In genomic region chr11:97781478-97781831, GRCm38 (mm10) we compare ENCODE assay signal across 8 mouse cellular contexts. TPM values are rescaled to one million over a fixed set of nuclear protein-coding genes. Genes with fewer than 3 reads are reported as not detected.
DNase-seq lines count a peak whose midpoint lies in the region; ATAC-seq and TF ChIP-seq lines count a peak whose summit lies in the region.

No protein-coding gene starts in this region.

- peaks cover 44% of the 10 kb centered on the region for H3K36me3 ChIP-seq in liver, embryonic 11.5 days (ENCODE audit: control insufficient read depth, insufficient read depth, low read length)

- intact Hi-C loops in gastrocnemius, adult 2 months (cut with DNase I), result no loop called here
- intact Hi-C loops in gastrocnemius, postnatal 36 days (cut with DNase I), result loop anchor here (2.0 kb wide), 1 partner anchor 15 kb away; the partner anchor contains the start of gene Cwc25

- peak overlapping the region; percentile 88 for H3K27ac ChIP-seq in gastrocnemius, adult 2 months
- peak overlapping the region; percentile 95 for H3K27ac ChIP-seq in liver, embryonic 11.5 days (ENCODE audit: low read depth, low read length)

- no peak for DNase-seq in gastrocnemius, adult 2 months
- no peak for DNase-seq in gastrocnemius, postnatal 36 days
- DNase-seq in urinary bladder, adult 2 months (ENCODE audit: low spot score), result peak; percentile 29
- DNase-seq in urinary bladder, postnatal 4 days (ENCODE audit: low spot score in 2 of 2), result no peak
- DNase-seq in liver, embryonic 11.5 days (ENCODE audit: low spot score), result no peak
- DNase-seq in yolk sac, embryonic 10.5 days (ENCODE audit: low spot score), result peak; percentile 32
- no peak for DNase-seq in cerebellum, adult 18-20 months
- DNase-seq in right cerebral cortex, postnatal 4 days, result no peak

- peak overlapping the region; percentile 92 for H3K4me2 ChIP-seq in liver, embryonic 11.5 days

- WGBS in liver, embryonic 11.5 days, result 1% methylated on average over 11 of the region's 11 CpGs

- H3K9me3 ChIP-seq in liver, embryonic 11.5 days (ENCODE audit: control insufficient read depth, low read length), result no peaks in the 10 kb centered on the region; the same call in 1 of the 2 replicates

- peaks cover 11% of the 10 kb centered on the region for H3K4me1 ChIP-seq in liver, embryonic 11.5 days (replicated peaks; ENCODE audit: control insufficient read depth, insufficient read depth, low read length)

- TF ChIP-seq CTCF in gastrocnemius, adult 2 months (IDR thresholded peaks at IDR 0.05), result no peak

- no peaks in the 10 kb centered on the region for H3K27me3 ChIP-seq in liver, embryonic 11.5 days (replicated peaks; ENCODE audit: control insufficient read depth, insufficient read depth, low read length)

- no peak for ATAC-seq in liver, embryonic 11.5 days (replicated peaks; ENCODE audit: low FRiP score)

- H3K4me3 ChIP-seq in gastrocnemius, adult 2 months, result peak overlapping the region; percentile 85
- peak overlapping the region; percentile 97 for H3K4me3 ChIP-seq in liver, embryonic 11.5 days (ENCODE audit: low read depth, low read length)

- peak overlapping the region; percentile 100 for H3K9ac ChIP-seq in liver, embryonic 11.5 days (ENCODE audit: low read depth, low read length)

RNA-seq across cellular contexts. Expression of gene Rpl23, which starts 0.8 kb away (rescaled TPM):
- 100 to 1,000 TPM; 385 to 521 TPM for total RNA-seq in gastrocnemius, adult 2 months (2021)
- 100 to 1,000 TPM; 349 to 430 TPM for total RNA-seq in gastrocnemius, postnatal 36 days (2021)
- 911 and 1,027 TPM in 2 replicates for polyA plus RNA-seq in urinary bladder, adult 2 months (2012; rRNA removed)
- 756 and 842 TPM in 2 replicates for polyA plus RNA-seq in liver, embryonic 11.5 days (2014; fragmentation: Nextera tagmentation; extraction: Ambion mirVana)

RNA-seq across cellular contexts. Expression of gene 1700001P01Rik, which starts 5.7 kb away (rescaled TPM):
- under 1 TPM; 0.39 to 0.56 TPM for total RNA-seq in gastrocnemius, adult 2 months (2021)
- not detected for total RNA-seq in gastrocnemius, postnatal 36 days (2021)
- 0.13 and 0.41 TPM in 2 replicates for polyA plus RNA-seq in urinary bladder, adult 2 months (2012; rRNA removed)
- polyA plus RNA-seq in liver, embryonic 11.5 days (2014; fragmentation: Nextera tagmentation; extraction: Ambion mirVana), result 0.64 TPM in 1 of 2 replicates, not detected in the other

RNA-seq across cellular contexts. Expression of gene Cwc25, which starts 15.1 kb away (rescaled TPM):
- total RNA-seq in gastrocnemius, adult 2 months (2021), result 1 to 10 TPM; 6.2 to 6.5 TPM
- 1 to 10 TPM; 5.5 to 5.7 TPM for total RNA-seq in gastrocnemius, postnatal 36 days (2021)
- 15.3 and 16.6 TPM in 2 replicates for polyA plus RNA-seq in urinary bladder, adult 2 months (2012; rRNA removed)
- polyA plus RNA-seq in liver, embryonic 11.5 days (2014; fragmentation: Nextera tagmentation; extraction: Ambion mirVana), result 12.9 and 13.1 TPM in 2 replicates

RNA-seq across cellular contexts. Expression of gene Lasp1, which starts 17.3 kb away (rescaled TPM):
- total RNA-seq in gastrocnemius, adult 2 months (2021), result 10 to 100 TPM; 10.0 to 16.8 TPM
- 10 to 100 TPM; 14.2 to 15.4 TPM for total RNA-seq in gastrocnemius, postnatal 36 days (2021)
- 101 and 108 TPM in 2 replicates for polyA plus RNA-seq in urinary bladder, adult 2 months (2012; rRNA removed)
- polyA plus RNA-seq in liver, embryonic 11.5 days (2014; fragmentation: Nextera tagmentation; extraction: Ambion mirVana), result 54.7 and 55.3 TPM in 2 replicates

RNA-seq across cellular contexts. Expression of gene Pip4k2b, which starts 37.0 kb away (rescaled TPM):
- total RNA-seq in gastrocnemius, adult 2 months (2021), result 10 to 100 TPM; 59.3 to 66.2 TPM
- 10 to 100 TPM; 44.0 to 47.0 TPM for total RNA-seq in gastrocnemius, postnatal 36 days (2021)
- polyA plus RNA-seq in urinary bladder, adult 2 months (2012; rRNA removed), result 17.2 and 19.1 TPM in 2 replicates
- polyA plus RNA-seq in liver, embryonic 11.5 days (2014; fragmentation: Nextera tagmentation; extraction: Ambion mirVana), result 0.95 and 1.7 TPM in 2 replicates

Comparison
In these comparisons a context has a peak if more than half of its experiments do, and no peak if none do; other contexts are left out.
1. DNase-seq: peak in urinary bladder, adult 2 months (single experiment) and yolk sac, embryonic 10.5 days (single experiment); none in gastrocnemius, adult 2 months (single experiment), gastrocnemius, postnatal 36 days (0 of 2), urinary bladder, postnatal 4 days (0 of 2), liver, embryonic 11.5 days (single experiment), cerebellum, adult 18-20 months (0 of 2) and right cerebral cortex, postnatal 4 days (single experiment).